Mouse (Mus musculus) layer of hippocampus, adult 18-20 months (tissue): ENCODE results near the gene Slc35b2. TPM values are rescaled to one million over a fixed set of nuclear protein-coding genes. Genes with fewer than 3 reads are reported as not detected.

Source experiments
- DNase-seq, 2 experiments: peaks; one replicate each; pipeline ENCODE4 v3.0.0; 2022; ENCODE audit warnings: low spot score in 2 of 2
- total RNA-seq, 2 experiments: library from RNA; stranded (reverse); gene quantifications; 2 replicates each; pipeline ENCODE4 v1.2.3; 2021

Gene Slc35b2
- total RNA-seq, 2 experiments from 2014 or later, result 26.2 to 29.9 TPM

- DNase-seq, result no peak
Measured at GRCm38 (mm10) chr17:45582715-45583355, 19.2 kb downstream of the Slc35b2 start.

GRCm38 (mm10) chr17:45584096-45584896 lies 20.6 kb downstream of the Slc35b2 start:
- DNase-seq, result peak in 1 of 2 experiments; percentile 72

GRCm38 (mm10) chr17:45584939-45585678 lies 21.4 kb downstream of the Slc35b2 start:
- DNase-seq, result peak in 1 of 2 experiments; percentile 79

- DNase-seq, result no peak
Measured at GRCm38 (mm10) chr17:45585725-45586448, 22.2 kb downstream of the Slc35b2 start.

- no peak for DNase-seq
Measured at GRCm38 (mm10) chr17:45586449-45586837, 22.8 kb downstream of the Slc35b2 start.

- no peak for DNase-seq
Measured at GRCm38 (mm10) chr17:45588370-45588769, 24.7 kb downstream of the Slc35b2 start.

GRCm38 (mm10) chr17:45589236-45589635 lies 25.6 kb downstream of the Slc35b2 start:
- no peak for DNase-seq

- DNase-seq, result no peak
Measured at GRCm38 (mm10) chr17:45589844-45590243, 26.2 kb downstream of the Slc35b2 start.

- DNase-seq, result no peak
Measured at GRCm38 (mm10) chr17:45590410-45590809, 26.7 kb downstream of the Slc35b2 start.

- DNase-seq, result no peak
Measured at GRCm38 (mm10) chr17:45591701-45592605, 28.3 kb downstream of the Slc35b2 start.

- no peak for DNase-seq
Measured at GRCm38 (mm10) chr17:45592606-45593431, 29.1 kb downstream of the Slc35b2 start.

- no peak for DNase-seq
Measured at GRCm38 (mm10) chr17:45593479-45593878, 29.8 kb downstream of the Slc35b2 start.

- no peak for DNase-seq
Measured at GRCm38 (mm10) chr17:45594195-45594594, 30.5 kb downstream of the Slc35b2 start.

GRCm38 (mm10) chr17:45594881-45595735 lies 31.4 kb downstream of the Slc35b2 start:
- peak in 1 of 2 experiments; percentile 49 for DNase-seq

GRCm38 (mm10) chr17:45595736-45596390 lies 32.2 kb downstream of the Slc35b2 start:
- DNase-seq, result no peak

GRCm38 (mm10) chr17:45596631-45597396 lies 33.1 kb downstream of the Slc35b2 start:
- peak; percentile 41 to 65 for DNase-seq

- DNase-seq, result no peak
Measured at GRCm38 (mm10) chr17:45597787-45598186, 34.1 kb downstream of the Slc35b2 start.
